Mouse (Mus musculus) olfactory bulb, adult 2 months (tissue): Measurements from ENCODE around the gene Gm28308.

Experiments
- CTCF ChIP-seq: fragments of 200-500 bp; IDR thresholded peaks from 2 replicates; pipeline ENCODE4 v1.5.1; 2012; ENCODE audit warnings: low read depth, mild to moderate bottlenecking, low read length, moderate library complexity; ENCODE audit not compliant: insufficient read depth
- POLR2A ChIP-seq: fragments of 200-500 bp; IDR thresholded peaks from 2 replicates; pipeline ENCODE4 v1.6.1; 2012; ENCODE audit warnings: mild to moderate bottlenecking, low read depth, low read length, moderate library complexity; ENCODE audit not compliant: insufficient read depth

DNA sequence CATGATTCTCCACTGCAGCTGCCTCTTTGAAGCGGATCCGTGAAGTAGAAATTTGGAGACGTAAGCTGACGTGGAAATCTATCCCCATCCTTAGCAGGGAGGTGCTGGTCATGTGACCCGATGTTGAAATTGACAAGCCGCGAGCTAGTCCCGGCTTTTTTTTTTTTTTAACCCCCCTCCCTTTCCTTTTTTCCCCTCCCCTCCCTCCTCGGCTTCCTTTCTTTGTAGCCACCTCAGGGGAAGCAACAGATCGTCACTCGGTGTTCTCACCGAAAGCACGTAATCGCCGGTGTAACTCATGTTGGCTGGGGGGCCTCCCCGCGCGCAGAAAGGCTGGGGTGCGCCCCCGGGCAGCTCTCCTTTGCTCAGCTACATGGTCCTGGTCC is 32.6 kb upstream of the Gm28308 start, which contains the start of gene Hoxa11:
- TF ChIP-seq CTCF: no peak
- TF ChIP-seq POLR2A: no peak
